Mouse (Mus musculus): ENCODE measurements around the gene Abhd12b. TPM values are rescaled to one million over a fixed set of nuclear protein-coding genes. Genes with fewer than 3 reads are reported as not detected.

Abhd12b gene
- polyA plus RNA-seq (2012; rRNA removed), result 0.13 and 0.25 TPM in 2 replicates

DNA sequence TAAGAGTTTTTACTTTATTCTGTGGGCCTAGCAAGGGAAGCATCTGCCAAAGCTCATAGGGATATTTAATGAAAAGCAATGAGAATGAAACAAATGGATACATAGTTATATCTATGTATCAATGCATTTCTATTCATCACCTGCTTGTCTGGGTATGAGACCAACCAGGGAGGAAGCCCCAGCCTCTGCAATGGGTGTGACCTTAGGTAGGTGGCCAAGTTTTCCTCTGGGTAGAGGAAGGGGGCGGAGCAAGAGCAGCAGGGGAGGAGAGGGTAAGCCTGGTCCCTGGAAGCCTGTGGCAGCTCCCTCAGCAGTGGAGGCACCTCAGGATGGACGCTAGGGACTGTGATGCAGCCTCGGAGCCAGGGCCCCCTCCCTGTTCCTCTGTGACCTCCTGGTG is at the start of gene Abhd12b:
Abhd12b (plus strand) TSS at position 301 of the 400 bp plus-strand sequence.

DNA sequence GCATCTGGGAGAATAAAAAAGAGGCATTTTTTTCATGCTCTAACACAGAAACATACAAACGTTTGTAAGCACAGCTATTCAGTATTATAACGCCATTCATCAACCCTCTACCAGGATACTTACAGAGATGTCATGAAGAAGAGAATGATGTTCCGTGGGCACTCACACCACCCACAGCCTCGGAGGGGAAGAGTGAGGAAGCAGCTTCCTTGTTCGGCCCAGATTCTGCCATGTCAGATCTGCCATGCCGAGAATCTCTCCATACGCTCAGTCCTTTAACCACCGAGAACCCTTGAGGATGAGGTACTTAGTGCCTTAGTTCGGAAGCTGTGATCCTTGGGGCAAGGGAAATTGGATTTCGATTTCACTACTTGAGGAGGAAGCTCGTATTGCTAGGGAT is 40.6 kb upstream of the Abhd12b start, which contains the start of gene Nin:
Nin (minus strand) TSS at position 367 of the 400 bp plus-strand sequence.

DNA sequence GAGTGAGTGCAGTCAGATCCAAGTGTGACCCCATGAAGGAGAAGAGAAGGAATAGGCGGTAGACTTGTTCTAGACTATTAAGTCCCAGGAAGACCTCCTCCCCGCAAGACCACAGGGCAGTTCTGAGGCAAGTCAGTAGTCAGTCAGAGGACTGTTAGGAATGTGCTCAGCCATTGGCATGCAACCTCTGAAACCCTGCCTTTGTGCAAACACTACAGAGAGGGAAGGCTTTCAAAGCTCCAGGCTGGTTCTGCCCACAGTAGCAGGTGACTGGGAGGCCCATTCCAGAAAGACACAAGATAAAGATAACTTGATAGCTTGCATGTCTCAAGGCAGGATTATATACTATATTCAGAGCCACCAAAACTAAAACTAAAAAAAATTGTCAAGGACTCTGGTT is 77.4 kb downstream of the Abhd12b start, which contains the start of gene Pygl:
Pygl (minus strand) TSS at position 195 of the 400 bp plus-strand sequence.

Other genes with a start within 250 kb of the Abhd12b start
- 29.6 and 32.8 TPM in 2 replicates for gene Sav1, start 167.1 kb upstream of the Abhd12b start, polyA plus RNA-seq (2012; rRNA removed)
- gene Nin, start 40.4 kb upstream of the Abhd12b start, polyA plus RNA-seq (2012; rRNA removed), result 43.4 and 44.7 TPM in 2 replicates
- gene Pygl, start 77.3 kb downstream of the Abhd12b start, polyA plus RNA-seq (2012; rRNA removed), result 6.2 and 6.6 TPM in 2 replicates
- 84.1 and 88.1 TPM in 2 replicates for gene Trim9, start 193.5 kb downstream of the Abhd12b start, polyA plus RNA-seq (2012; rRNA removed)

Measured in central nervous system, embryonic 18 days (tissue).